In genomic region chr15:82953096-82953495, GRCm38 (mm10) we compare ENCODE assay signal across 12 mouse cellular contexts. TPM values are rescaled to one million over a fixed set of nuclear protein-coding genes. Genes with fewer than 3 reads are reported as not detected.
DNase-seq lines count a peak whose midpoint lies in the region; ATAC-seq lines count a peak whose summit lies in the region.
"Had no signal": no experiment of that assay in that cellular context is flagged by ENCODE, and none has a peak within 500 bp of the region (broad histone marks: within the 10 kb centered on the region; RNA-seq: fewer than 3 reads in every experiment).

No protein-coding gene starts in this region.

- DNase-seq in hindbrain, embryonic 14.5 days (ENCODE audit: low spot score): no peak
- DNase-seq in urinary bladder, adult 2 months (ENCODE audit: low spot score): no peak
- no peak for DNase-seq in adrenal gland, postnatal 14 days
- DNase-seq: cerebellum, postnatal 10 days; gastrocnemius, postnatal 14 days; kidney, adult 8-10 months; liver, postnatal 0 days had no signal

- H3K4me1 ChIP-seq in neural tube, embryonic 12.5 days: peaks cover 69% of the 10 kb centered on the region
- peaks cover 88% of the 10 kb centered on the region for H3K4me1 ChIP-seq in neural tube, embryonic 15.5 days
- H3K4me1 ChIP-seq in forebrain, embryonic 13.5 days: peaks cover 95% of the 10 kb centered on the region
- H3K4me1 ChIP-seq in hindbrain, embryonic 14.5 days (replicated peaks; ENCODE audit: control insufficient read depth, insufficient read depth, low read length): peaks cover 47% of the 10 kb centered on the region
- H3K4me1 ChIP-seq in liver, embryonic 12.5 days: peaks cover 6% of the 10 kb centered on the region; the same call in 1 of the 2 replicates

- H3K27ac ChIP-seq in neural tube, embryonic 12.5 days: no peak overlapping the region
- H3K27ac ChIP-seq in neural tube, embryonic 15.5 days (replicated peaks): no peak overlapping the region
- peak overlapping the region; percentile 84 for H3K27ac ChIP-seq in forebrain, embryonic 13.5 days
- peak overlapping the region; percentile 52 for H3K27ac ChIP-seq in hindbrain, embryonic 14.5 days
- no peak overlapping the region for H3K27ac ChIP-seq in liver, embryonic 12.5 days
- H3K27ac ChIP-seq: limb, embryonic 15.5 days had no signal

- H3K36me3 ChIP-seq in neural tube, embryonic 12.5 days: no peaks in the 10 kb centered on the region
- no peaks in the 10 kb centered on the region for H3K36me3 ChIP-seq in neural tube, embryonic 15.5 days
- no peaks in the 10 kb centered on the region for H3K36me3 ChIP-seq in forebrain, embryonic 13.5 days (ENCODE audit: poor library complexity, severe bottlenecking)
- no peaks in the 10 kb centered on the region for H3K36me3 ChIP-seq in hindbrain, embryonic 14.5 days (replicated peaks; ENCODE audit: control insufficient read depth, insufficient read depth)
- H3K36me3 ChIP-seq in liver, embryonic 12.5 days: no peaks in the 10 kb centered on the region

- H3K4me3 ChIP-seq in neural tube, embryonic 12.5 days: no peak overlapping the region
- no peak overlapping the region for H3K4me3 ChIP-seq in neural tube, embryonic 15.5 days (replicated peaks)
- H3K4me3 ChIP-seq in forebrain, embryonic 13.5 days: no peak overlapping the region
- no peak overlapping the region for H3K4me3 ChIP-seq in hindbrain, embryonic 14.5 days (replicated peaks; ENCODE audit: low read length)
- no peak overlapping the region for H3K4me3 ChIP-seq in liver, embryonic 12.5 days
- H3K4me3 ChIP-seq: limb, embryonic 15.5 days had no signal

- WGBS in neural tube, embryonic 12.5 days: 17% methylated on average over 4 of the region's 4 CpGs
- 17% methylated on average over 4 of the region's 4 CpGs for WGBS in neural tube, embryonic 15.5 days
- 12% methylated on average over 4 of the region's 4 CpGs for WGBS in forebrain, embryonic 13.5 days
- WGBS in hindbrain, embryonic 14.5 days: 16% methylated on average over 4 of the region's 4 CpGs
- 40% methylated on average over 4 of the region's 4 CpGs for WGBS in liver, embryonic 12.5 days (ENCODE audit: insufficient replicate concordance)

- ATAC-seq in neural tube, embryonic 12.5 days (ENCODE audit: low FRiP score, low read depth): peak; percentile 31; the same call in 1 of the 2 replicates
- ATAC-seq in neural tube, embryonic 15.5 days (ENCODE audit: low FRiP score): no peak
- ATAC-seq in forebrain, embryonic 13.5 days: peak; percentile 33
- no peak for ATAC-seq in hindbrain, embryonic 14.5 days (ENCODE audit: low FRiP score)
- no peak for ATAC-seq in liver, embryonic 12.5 days
- ATAC-seq: liver, postnatal 0 days had no signal

- H3K4me2 ChIP-seq in neural tube, embryonic 12.5 days (replicated peaks): no peak overlapping the region
- H3K4me2 ChIP-seq in neural tube, embryonic 15.5 days: no peak overlapping the region
- H3K4me2 ChIP-seq in forebrain, embryonic 13.5 days: peak overlapping the region; percentile 33; the same call in 1 of the 2 replicates
- no peak overlapping the region for H3K4me2 ChIP-seq in hindbrain, embryonic 14.5 days (replicated peaks)
- no peak overlapping the region for H3K4me2 ChIP-seq in liver, embryonic 12.5 days
- H3K4me2 ChIP-seq: limb, embryonic 15.5 days had no signal

- H3K9me3 ChIP-seq in neural tube, embryonic 12.5 days: no peaks in the 10 kb centered on the region
- no peaks in the 10 kb centered on the region for H3K9me3 ChIP-seq in neural tube, embryonic 15.5 days (replicated peaks)
- no peaks in the 10 kb centered on the region for H3K9me3 ChIP-seq in forebrain, embryonic 13.5 days (replicated peaks)
- no peaks in the 10 kb centered on the region for H3K9me3 ChIP-seq in hindbrain, embryonic 14.5 days (ENCODE audit: control insufficient read depth, low read length)
- no peaks in the 10 kb centered on the region for H3K9me3 ChIP-seq in liver, embryonic 12.5 days (replicated peaks)
- H3K9me3 ChIP-seq: limb, embryonic 15.5 days had no signal

- no peak overlapping the region for H3K9ac ChIP-seq in neural tube, embryonic 12.5 days
- no peak overlapping the region for H3K9ac ChIP-seq in neural tube, embryonic 15.5 days (replicated peaks)
- no peak overlapping the region for H3K9ac ChIP-seq in forebrain, embryonic 13.5 days
- no peak overlapping the region for H3K9ac ChIP-seq in hindbrain, embryonic 14.5 days
- no peak overlapping the region for H3K9ac ChIP-seq in liver, embryonic 12.5 days
- H3K9ac ChIP-seq: limb, embryonic 15.5 days; liver, postnatal 0 days had no signal

- H3K27me3 ChIP-seq in neural tube, embryonic 12.5 days (replicated peaks): peaks cover 80% of the 10 kb centered on the region
- peaks cover 57% of the 10 kb centered on the region for H3K27me3 ChIP-seq in neural tube, embryonic 15.5 days (replicated peaks)
- peaks cover 6% of the 10 kb centered on the region; the same call in 1 of the 2 replicates for H3K27me3 ChIP-seq in forebrain, embryonic 13.5 days
- H3K27me3 ChIP-seq in hindbrain, embryonic 14.5 days (ENCODE audit: control insufficient read depth, insufficient read depth, low read length): peaks cover 24% of the 10 kb centered on the region
- H3K27me3 ChIP-seq in liver, embryonic 12.5 days (replicated peaks): peaks cover 95% of the 10 kb centered on the region

RNA-seq across cellular contexts. Expression of gene Tcf20, which starts 34.6 kb away (rescaled TPM):
- 9.8 and 11.8 TPM in 2 replicates for polyA plus RNA-seq in neural tube, embryonic 12.5 days (2016; fragmentation: Nextera tagmentation; extraction: Ambion mirVana)
- polyA plus RNA-seq in neural tube, embryonic 15.5 days (2015; fragmentation: Nextera tagmentation; extraction: Ambion mirVana): 11.2 and 11.5 TPM in 2 replicates
- polyA plus RNA-seq in forebrain, embryonic 13.5 days (2015; fragmentation: Nextera tagmentation; extraction: Ambion mirVana): 15.3 and 18.6 TPM in 2 replicates
- polyA plus RNA-seq in hindbrain, embryonic 14.5 days (2014; fragmentation: Nextera tagmentation; extraction: Ambion mirVana): 14.0 TPM in 2 replicates
- 15.0 and 21.0 TPM in 2 replicates for polyA plus RNA-seq in urinary bladder, adult 2 months (2012; rRNA removed)
- 75.9 and 85.4 TPM in 2 replicates for total RNA-seq in adrenal gland, postnatal 14 days (2021)
- polyA plus RNA-seq in liver, embryonic 12.5 days (2016; fragmentation: Nextera tagmentation; extraction: Ambion mirVana): 3.9 and 4.0 TPM in 2 replicates

Comparison
In these comparisons a context has a peak if more than half of its experiments do, and no peak if none do; other contexts are left out.
1. ATAC-seq: peak in neural tube, embryonic 12.5 days (single experiment) and forebrain, embryonic 13.5 days (single experiment); none in neural tube, embryonic 15.5 days (single experiment), hindbrain, embryonic 14.5 days (single experiment) and liver, embryonic 12.5 days (single experiment).
2. H3K27ac ChIP-seq: peak in forebrain, embryonic 13.5 days (single experiment) and hindbrain, embryonic 14.5 days (single experiment); none in neural tube, embryonic 12.5 days (single experiment), neural tube, embryonic 15.5 days (single experiment) and liver, embryonic 12.5 days (single experiment).